Comparison of ENCODE assay signal across 7 mouse cellular contexts in genomic region chr15:79546410-79547288, GRCm38 (mm10). TPM values are rescaled to one million over a fixed set of nuclear protein-coding genes. Genes with fewer than 3 reads are reported as not detected.
DNase-seq lines count a peak whose midpoint lies in the region; ATAC-seq lines count a peak whose summit lies in the region.

Gene Ddx17 (minus strand): TSS chr15:79546741.

- H3K9me3 ChIP-seq in intestine, embryonic 16.5 days (ENCODE audit: control insufficient read depth, low read length): no peaks in the 10 kb centered on the region
- no peaks in the 10 kb centered on the region for H3K9me3 ChIP-seq in midbrain, embryonic 11.5 days (ENCODE audit: control insufficient read depth, low read length)

- H3K4me3 ChIP-seq in intestine, embryonic 16.5 days (ENCODE audit: low read length): peak within 1 kb of the TSS; percentile 87
- peak within 1 kb of the TSS; percentile 92 for H3K4me3 ChIP-seq in midbrain, embryonic 11.5 days (ENCODE audit: low read depth, low read length)

- peak within 1 kb of the TSS; percentile 100 for H3K9ac ChIP-seq in intestine, embryonic 16.5 days (ENCODE audit: low read depth, low read length)
- H3K9ac ChIP-seq in midbrain, embryonic 11.5 days (ENCODE audit: low read length): peak within 1 kb of the TSS; percentile 99

- intact Hi-C loops in left cerebral cortex, postnatal 36 days (cut with DNase I): loop anchor here (5.0 kb wide), 1 partner anchor 56 kb away; no protein-coding TSS in a partner anchor

- peaks cover 10% of the 10 kb centered on the region; the same call in 1 of the 2 replicates for H3K4me1 ChIP-seq in intestine, embryonic 16.5 days (ENCODE audit: control insufficient read depth, insufficient read depth, low read length)
- H3K4me1 ChIP-seq in midbrain, embryonic 11.5 days (ENCODE audit: control insufficient read depth, insufficient read depth, low read length): peaks cover 18% of the 10 kb centered on the region

- WGBS in intestine, embryonic 16.5 days: 1% methylated on average over 84 of the region's 84 CpGs
- 1% methylated on average over 82 of the region's 84 CpGs for WGBS in midbrain, embryonic 11.5 days

- H3K4me2 ChIP-seq in intestine, embryonic 16.5 days (ENCODE audit: low read depth, low read length): peak within 1 kb of the TSS; percentile 86
- H3K4me2 ChIP-seq in midbrain, embryonic 11.5 days: peak within 1 kb of the TSS; percentile 87

- H3K27ac ChIP-seq in intestine, embryonic 16.5 days (ENCODE audit: low read length): peak within 1 kb of the TSS; percentile 98
- peak within 1 kb of the TSS; percentile 91 for H3K27ac ChIP-seq in midbrain, embryonic 11.5 days (ENCODE audit: low read depth, low read length)

- DNase-seq in adrenal gland, adult 2 months: peak; percentile 98
- DNase-seq in embryo, embryonic 11.5 days (ENCODE audit: low read depth, low spot score): peak; percentile 96
- DNase-seq in gastrocnemius, postnatal 4 days (ENCODE audit: low spot score in 2 of 2): peak; percentile 94 to 98
- DNase-seq in left cerebral cortex, postnatal 36 days (ENCODE audit: low spot score in 2 of 2): peak; percentile 99
- DNase-seq in midbrain, embryonic 11.5 days (ENCODE audit: low spot score, missing footprints): peak; percentile 100
- DNase-seq in skeletal muscle tissue, adult 2 months (ENCODE audit: low read depth, low spot score): peak; percentile 99

- no peaks in the 10 kb centered on the region for H3K27me3 ChIP-seq in intestine, embryonic 16.5 days (replicated peaks; ENCODE audit: control insufficient read depth, insufficient read depth, low read length)
- no peaks in the 10 kb centered on the region for H3K27me3 ChIP-seq in midbrain, embryonic 11.5 days (ENCODE audit: control insufficient read depth, insufficient read depth, low read length)

- H3K36me3 ChIP-seq in intestine, embryonic 16.5 days (ENCODE audit: control insufficient read depth, insufficient read depth, low read length): peaks cover 17% of the 10 kb centered on the region
- peaks cover 11% of the 10 kb centered on the region; the same call in 1 of the 2 replicates for H3K36me3 ChIP-seq in midbrain, embryonic 11.5 days (ENCODE audit: control insufficient read depth, insufficient read depth, low read length)

- peak; percentile 97 for ATAC-seq in intestine, embryonic 16.5 days
- ATAC-seq in midbrain, embryonic 11.5 days (ENCODE audit: low FRiP score): peak; percentile 98

RNA-seq across cellular contexts. Expression of gene Ddx17, which starts in this region (rescaled TPM):
- total RNA-seq in adrenal gland, adult 2 months (2021): 100 to 1,000 TPM; 230 to 248 TPM
- 245 and 257 TPM in 2 replicates for polyA plus RNA-seq in adrenal gland, adult 2 months (2012; rRNA removed)
- 100 to 1,000 TPM; 210 to 254 TPM for total RNA-seq in gastrocnemius, postnatal 4 days (2021)
- polyA plus RNA-seq in intestine, embryonic 16.5 days (2015; fragmentation: Nextera tagmentation; extraction: Ambion mirVana): 29.4 and 29.8 TPM in 2 replicates
- 100 to 1,000 TPM; 265 to 366 TPM for total RNA-seq in left cerebral cortex, postnatal 36 days (2021)
- 81.9 and 82.6 TPM in 2 replicates for polyA plus RNA-seq in midbrain, embryonic 11.5 days (2014; fragmentation: Nextera tagmentation; extraction: Ambion mirVana)

Comparison
In these comparisons a context has a peak if more than half of its experiments do, and no peak if none do; other contexts are left out.
1. Peak in every context shown above with its lines: DNase-seq, ATAC-seq, H3K4me3 ChIP-seq and H3K27ac ChIP-seq.